Mouse (Mus musculus) bone marrow, adult 2 months (tissue): ENCODE results near the gene Foxj2.

Experiments
- CTCF ChIP-seq: fragments of 200-500 bp; IDR thresholded peaks from 2 replicates; pipeline ENCODE4 v1.5.1; 2011; ENCODE audit warnings: low read length, control low read depth; ENCODE audit not compliant: control insufficient read depth, insufficient read depth
- POLR2A ChIP-seq: fragments of 200-500 bp; IDR thresholded peaks from 2 replicates; pipeline ENCODE4 v1.6.1; 2011; ENCODE audit warnings: low read depth, mild to moderate bottlenecking, control low read depth, low read length, borderline replicate concordance; ENCODE audit not compliant: control insufficient read depth

GRCm38 (mm10) chr6:122782164-122782563 is 37.5 kb upstream of the Foxj2 start:
- TF ChIP-seq POLR2A (no peak), CTCF (no peak)
